Mouse (Mus musculus): ENCODE data around the gene Acly. TPM values are rescaled to one million over a fixed set of nuclear protein-coding genes. Genes with fewer than 3 reads are reported as not detected.

The Acly gene
- polyA plus RNA-seq, 1 experiment from 2014 or later: 54.0 TPM

- Histone ChIP-seq H3K9ac (ENCODE audit: low read length) (peak overlapping the region; percentile 57), H3K4me1 (ENCODE audit: control insufficient read depth in 2 of 2, insufficient read depth in 2 of 2, low read length in 2 of 2) (peaks cover 11 to 14% of the 10 kb centered on the region in 2 experiments), H3K36me3 (ENCODE audit: control insufficient read depth, insufficient read depth, low read length) (no peaks in the 10 kb centered on the region), H3K27ac (replicated peaks in 1 of 2; ENCODE audit: control insufficient read depth in 1 of 2, insufficient read depth in 1 of 2, low read depth in 2 of 2, low read length in 2 of 2) (no peak overlapping the region), H3K27me3 (ENCODE audit: control insufficient read depth, insufficient read depth, low read length) (no peaks in the 10 kb centered on the region), H3K4me2 (ENCODE audit: low read length) (peak overlapping the region; percentile 67), H3K9me3 (ENCODE audit: control insufficient read depth, low read length) (no peaks in the 10 kb centered on the region), H3K4me3 (ENCODE audit: control insufficient read depth in 1 of 2, insufficient read depth in 1 of 2, low read depth in 1 of 2, low read length in 2 of 2) (peak overlapping the region; percentile 4 to 26; a peak in 3 of 4 replicates)
- 9% methylated on average over 8 of the region's 8 CpGs for WGBS
- ATAC-seq (ENCODE audit: insufficient number of reproducible peaks, insufficient read depth, low FRiP score, low read depth): no peak
Observed at GRCm38 (mm10) chr11:100570430-100571201, 42.8 kb upstream of the Acly start.

- Histone ChIP-seq H3K4me3 (ENCODE audit: control insufficient read depth in 1 of 2, insufficient read depth in 1 of 2, low read depth in 1 of 2, low read length in 2 of 2) (no peak overlapping the region), H3K9me3 (ENCODE audit: control insufficient read depth, low read length) (no peaks in the 10 kb centered on the region), H3K27ac (replicated peaks in 1 of 2; ENCODE audit: control insufficient read depth in 1 of 2, insufficient read depth in 1 of 2, low read depth in 2 of 2, low read length in 2 of 2) (no peak overlapping the region), H3K36me3 (ENCODE audit: control insufficient read depth, insufficient read depth, low read length) (no peaks in the 10 kb centered on the region), H3K4me2 (ENCODE audit: low read length) (no peak overlapping the region), H3K9ac (ENCODE audit: low read length) (no peak overlapping the region), H3K27me3 (ENCODE audit: control insufficient read depth, insufficient read depth, low read length) (no peaks in the 10 kb centered on the region), H3K4me1 (ENCODE audit: control insufficient read depth in 2 of 2, insufficient read depth in 2 of 2, low read length in 2 of 2) (peaks cover 8 to 10% of the 10 kb centered on the region in 2 experiments)
- WGBS: 59% methylated on average over 9 of the region's 9 CpGs
- ATAC-seq (ENCODE audit: insufficient number of reproducible peaks, insufficient read depth, low FRiP score, low read depth): no peak
Observed at GRCm38 (mm10) chr11:100569789-100570188, 42.0 kb upstream of the Acly start.

GRCm38 (mm10) chr11:100568692-100569091 is 40.9 kb upstream of the Acly start:
- Histone ChIP-seq H3K27me3 (ENCODE audit: control insufficient read depth, insufficient read depth, low read length) (no peaks in the 10 kb centered on the region), H3K9ac (ENCODE audit: low read length) (no peak overlapping the region), H3K27ac (replicated peaks in 1 of 2; ENCODE audit: control insufficient read depth in 1 of 2, insufficient read depth in 1 of 2, low read depth in 2 of 2, low read length in 2 of 2) (no peak overlapping the region), H3K9me3 (ENCODE audit: control insufficient read depth, low read length) (no peaks in the 10 kb centered on the region), H3K4me3 (ENCODE audit: control insufficient read depth in 1 of 2, insufficient read depth in 1 of 2, low read depth in 1 of 2, low read length in 2 of 2) (no peak overlapping the region), H3K4me2 (ENCODE audit: low read length) (no peak overlapping the region), H3K36me3 (ENCODE audit: control insufficient read depth, insufficient read depth, low read length) (no peaks in the 10 kb centered on the region), H3K4me1 (ENCODE audit: control insufficient read depth in 2 of 2, insufficient read depth in 2 of 2, low read length in 2 of 2) (peaks cover 5 to 10% of the 10 kb centered on the region in 2 experiments)
- WGBS: 86% methylated on average over 8 of the region's 8 CpGs
- no peak for ATAC-seq (ENCODE audit: insufficient number of reproducible peaks, insufficient read depth, low FRiP score, low read depth)

- Histone ChIP-seq H3K4me3 (ENCODE audit: control insufficient read depth in 1 of 2, insufficient read depth in 1 of 2, low read depth in 1 of 2, low read length in 2 of 2) (no peak overlapping the region), H3K36me3 (ENCODE audit: control insufficient read depth, insufficient read depth, low read length) (no peaks in the 10 kb centered on the region), H3K4me2 (ENCODE audit: low read length) (no peak overlapping the region), H3K27ac (replicated peaks in 1 of 2; ENCODE audit: control insufficient read depth in 1 of 2, insufficient read depth in 1 of 2, low read depth in 2 of 2, low read length in 2 of 2) (no peak overlapping the region), H3K27me3 (ENCODE audit: control insufficient read depth, insufficient read depth, low read length) (no peaks in the 10 kb centered on the region), H3K4me1 (ENCODE audit: control insufficient read depth in 2 of 2, insufficient read depth in 2 of 2, low read length in 2 of 2) (peaks cover 5 to 10% of the 10 kb centered on the region in 2 experiments), H3K9ac (ENCODE audit: low read length) (no peak overlapping the region), H3K9me3 (ENCODE audit: control insufficient read depth, low read length) (no peaks in the 10 kb centered on the region)
- no peak for ATAC-seq (ENCODE audit: insufficient number of reproducible peaks, insufficient read depth, low FRiP score, low read depth)
- WGBS: 70% methylated on average over 9 of the region's 9 CpGs
Observed at GRCm38 (mm10) chr11:100567815-100568245, 40.0 kb upstream of the Acly start.

- no peak for ATAC-seq (ENCODE audit: insufficient number of reproducible peaks, insufficient read depth, low FRiP score, low read depth)
Observed at GRCm38 (mm10) chr11:100567229-100567628, 39.4 kb upstream of the Acly start.

GRCm38 (mm10) chr11:100564703-100565102 is 36.9 kb upstream of the Acly start:
- Histone ChIP-seq H3K4me1 (ENCODE audit: control insufficient read depth in 2 of 2, insufficient read depth in 2 of 2, low read length in 2 of 2) (no peaks in the 10 kb centered on the region), H3K36me3 (ENCODE audit: control insufficient read depth, insufficient read depth, low read length) (no peaks in the 10 kb centered on the region), H3K4me3 (ENCODE audit: control insufficient read depth in 1 of 2, insufficient read depth in 1 of 2, low read depth in 1 of 2, low read length in 2 of 2) (no peak overlapping the region), H3K4me2 (ENCODE audit: low read length) (no peak overlapping the region), H3K27ac (replicated peaks in 1 of 2; ENCODE audit: control insufficient read depth in 1 of 2, insufficient read depth in 1 of 2, low read depth in 2 of 2, low read length in 2 of 2) (no peak overlapping the region), H3K9ac (ENCODE audit: low read length) (no peak overlapping the region), H3K9me3 (ENCODE audit: control insufficient read depth, low read length) (no peaks in the 10 kb centered on the region), H3K27me3 (ENCODE audit: control insufficient read depth, insufficient read depth, low read length) (no peaks in the 10 kb centered on the region)
- WGBS: 83% methylated on average over 6 of the region's 6 CpGs
- ATAC-seq (ENCODE audit: insufficient number of reproducible peaks, insufficient read depth, low FRiP score, low read depth): no peak

More at GRCm38 (mm10) chr11:100567229-100567628, 39.4 kb upstream of the Acly start:
- whole genome bisulfite sequencing: 68% methylated on average over 5 of the region's 5 CpGs
- H3K4me2 ChIP-seq (ENCODE audit: low read length): no peak overlapping the region
- no peaks in the 10 kb centered on the region for H3K27me3 ChIP-seq (ENCODE audit: control insufficient read depth, insufficient read depth, low read length)
- no peaks in the 10 kb centered on the region for H3K36me3 ChIP-seq (ENCODE audit: control insufficient read depth, insufficient read depth, low read length)
- H3K4me1 ChIP-seq (ENCODE audit: control insufficient read depth in 2 of 2, insufficient read depth in 2 of 2, low read length in 2 of 2): peaks cover 5 to 10% of the 10 kb centered on the region in 2 experiments
- H3K9me3 ChIP-seq (ENCODE audit: control insufficient read depth, low read length): no peaks in the 10 kb centered on the region
- H3K4me3 ChIP-seq (ENCODE audit: control insufficient read depth in 1 of 2, insufficient read depth in 1 of 2, low read depth in 1 of 2, low read length in 2 of 2): no peak overlapping the region
- no peak overlapping the region for H3K9ac ChIP-seq (ENCODE audit: low read length)
- no peak overlapping the region for H3K27ac ChIP-seq (replicated peaks in 1 of 2; ENCODE audit: control insufficient read depth in 1 of 2, insufficient read depth in 1 of 2, low read depth in 2 of 2, low read length in 2 of 2)

- Histone ChIP-seq H3K4me1 (ENCODE audit: control insufficient read depth in 2 of 2, insufficient read depth in 2 of 2, low read length in 2 of 2) (no peaks in the 10 kb centered on the region), H3K4me3 (ENCODE audit: control insufficient read depth in 1 of 2, insufficient read depth in 1 of 2, low read depth in 1 of 2, low read length in 2 of 2) (no peak overlapping the region), H3K36me3 (ENCODE audit: control insufficient read depth, insufficient read depth, low read length) (no peaks in the 10 kb centered on the region), H3K27ac (replicated peaks in 1 of 2; ENCODE audit: control insufficient read depth in 1 of 2, insufficient read depth in 1 of 2, low read depth in 2 of 2, low read length in 2 of 2) (no peak overlapping the region), H3K9me3 (ENCODE audit: control insufficient read depth, low read length) (no peaks in the 10 kb centered on the region), H3K4me2 (ENCODE audit: low read length) (no peak overlapping the region), H3K27me3 (ENCODE audit: control insufficient read depth, insufficient read depth, low read length) (no peaks in the 10 kb centered on the region), H3K9ac (ENCODE audit: low read length) (no peak overlapping the region)
- WGBS: 62% methylated on average over 15 of the region's 15 CpGs
- ATAC-seq (ENCODE audit: insufficient number of reproducible peaks, insufficient read depth, low FRiP score, low read depth): no peak
Observed at GRCm38 (mm10) chr11:100564297-100564696, 36.5 kb upstream of the Acly start.

GRCm38 (mm10) chr11:100561748-100562147 is 33.9 kb upstream of the Acly start:
- H3K9me3 ChIP-seq (ENCODE audit: control insufficient read depth, low read length): no peaks in the 10 kb centered on the region
- H3K4me1 ChIP-seq (ENCODE audit: control insufficient read depth in 2 of 2, insufficient read depth in 2 of 2, low read length in 2 of 2): no peaks in the 10 kb centered on the region
- H3K4me3 ChIP-seq (ENCODE audit: control insufficient read depth in 1 of 2, insufficient read depth in 1 of 2, low read depth in 1 of 2, low read length in 2 of 2): no peak overlapping the region
- ATAC-seq (ENCODE audit: insufficient number of reproducible peaks, insufficient read depth, low FRiP score, low read depth): no peak
- H3K27ac ChIP-seq (replicated peaks in 1 of 2; ENCODE audit: control insufficient read depth in 1 of 2, insufficient read depth in 1 of 2, low read depth in 2 of 2, low read length in 2 of 2): no peak overlapping the region
- no peak overlapping the region for H3K4me2 ChIP-seq (ENCODE audit: low read length)
- H3K9ac ChIP-seq (ENCODE audit: low read length): no peak overlapping the region
- H3K27me3 ChIP-seq (ENCODE audit: control insufficient read depth, insufficient read depth, low read length): no peaks in the 10 kb centered on the region
- no peaks in the 10 kb centered on the region for H3K36me3 ChIP-seq (ENCODE audit: control insufficient read depth, insufficient read depth, low read length)
- WGBS: 72% methylated on average over 5 of the region's 5 CpGs
